Mouse (Mus musculus): Measurements from ENCODE around the gene Vac14. TPM values are rescaled to one million over a fixed set of nuclear protein-coding genes. Genes with fewer than 3 reads are reported as not detected.

Vac14 gene
- 14.6 and 17.2 TPM in 2 replicates for polyA plus RNA-seq (2015; fragmentation: Nextera tagmentation; extraction: Ambion mirVana)

GRCm38 (mm10) chr8:110618391-110619207, at the start of gene Vac14:
Gene Vac14 (plus strand): TSS chr8:110618585.
- H3K36me3 ChIP-seq = no peaks in the 10 kb centered on the region
- H3K4me2 ChIP-seq = peak within 1 kb of the TSS; percentile 90
- peak within 1 kb of the TSS; percentile 87 for H3K9ac ChIP-seq
- H3K4me1 ChIP-seq (replicated peaks) = peaks cover 38% of the 10 kb centered on the region
- ATAC-seq (ENCODE audit: low read depth) (peak; percentile 93), DNase-seq (peak; percentile 98)
- peak within 1 kb of the TSS; percentile 96 for H3K4me3 ChIP-seq (replicated peaks)
- WGBS (ENCODE audit: insufficient replicate concordance) = under 1% methylated on average over 67 of the region's 67 CpGs
- H3K9me3 ChIP-seq (replicated peaks) = no peaks in the 10 kb centered on the region
- H3K27ac ChIP-seq = peak within 1 kb of the TSS; percentile 74
- H3K27me3 ChIP-seq = 0 out of 2 replicates have a peak, but pooled peaks cover 5% of the 10 kb centered on the region

GRCm38 (mm10) chr8:110592641-110593040, 25.7 kb upstream of the Vac14 start:
- Histone ChIP-seq H3K9me3 (replicated peaks) (no peaks in the 10 kb centered on the region), H3K36me3 (no peaks in the 10 kb centered on the region), H3K4me1 (replicated peaks) (no peaks in the 10 kb centered on the region), H3K4me2 (no peak overlapping the region), H3K27ac (no peak overlapping the region), H3K4me3 (replicated peaks) (no peak overlapping the region), H3K9ac (no peak overlapping the region), H3K27me3 (no peaks in the 10 kb centered on the region)
- 67% methylated on average over 9 of the region's 9 CpGs for WGBS (ENCODE audit: insufficient replicate concordance)
- DNase-seq = no peak
- no peak for ATAC-seq (ENCODE audit: low read depth)

GRCm38 (mm10) chr8:110594164-110594563, 24.2 kb upstream of the Vac14 start:
- Histone ChIP-seq H3K27ac (no peak overlapping the region), H3K4me1 (replicated peaks) (no peaks in the 10 kb centered on the region), H3K36me3 (no peaks in the 10 kb centered on the region), H3K4me2 (no peak overlapping the region), H3K9me3 (replicated peaks) (no peaks in the 10 kb centered on the region), H3K4me3 (replicated peaks) (no peak overlapping the region), H3K9ac (no peak overlapping the region), H3K27me3 (no peaks in the 10 kb centered on the region)
- no peak for ATAC-seq (ENCODE audit: low read depth)
- WGBS (ENCODE audit: insufficient replicate concordance) = 62% methylated on average over 6 of the region's 6 CpGs
- no peak for DNase-seq

- Histone ChIP-seq H3K27me3 (no peaks in the 10 kb centered on the region), H3K9ac (no peak overlapping the region), H3K27ac (no peak overlapping the region), H3K36me3 (no peaks in the 10 kb centered on the region), H3K4me3 (replicated peaks) (no peak overlapping the region), H3K4me2 (no peak overlapping the region), H3K4me1 (replicated peaks) (no peaks in the 10 kb centered on the region), H3K9me3 (replicated peaks) (no peaks in the 10 kb centered on the region)
- DNase-seq (no peak), ATAC-seq (ENCODE audit: low read depth) (no peak)
- 3% methylated on average over 1 of the region's 1 CpGs for WGBS (ENCODE audit: insufficient replicate concordance)
Observed at GRCm38 (mm10) chr8:110604556-110604955, 13.8 kb upstream of the Vac14 start.

- H3K4me2 ChIP-seq = no peak overlapping the region
- WGBS (ENCODE audit: insufficient replicate concordance) = 41% methylated on average over 6 of the region's 6 CpGs
- H3K9ac ChIP-seq = no peak overlapping the region
- ATAC-seq (ENCODE audit: low read depth) = no peak
- no peaks in the 10 kb centered on the region for H3K27me3 ChIP-seq
- no peak overlapping the region for H3K4me3 ChIP-seq (replicated peaks)
- DNase-seq = no peak
- H3K4me1 ChIP-seq (replicated peaks) = no peaks in the 10 kb centered on the region
- H3K27ac ChIP-seq = no peak overlapping the region
- H3K36me3 ChIP-seq = no peaks in the 10 kb centered on the region
- no peaks in the 10 kb centered on the region for H3K9me3 ChIP-seq (replicated peaks)
Observed at GRCm38 (mm10) chr8:110605401-110606015, 12.9 kb upstream of the Vac14 start.

- ATAC-seq (ENCODE audit: low read depth) (no peak), DNase-seq (no peak)
- Histone ChIP-seq H3K27me3 (0 out of 2 replicates have a peak, but pooled peaks cover 5% of the 10 kb centered on the region), H3K9ac (no peak overlapping the region), H3K4me2 (no peak overlapping the region), H3K9me3 (replicated peaks) (no peaks in the 10 kb centered on the region), H3K36me3 (no peaks in the 10 kb centered on the region), H3K27ac (no peak overlapping the region), H3K4me1 (replicated peaks) (peaks cover 34% of the 10 kb centered on the region), H3K4me3 (replicated peaks) (no peak overlapping the region)
- 47% methylated on average over 3 of the region's 3 CpGs for WGBS (ENCODE audit: insufficient replicate concordance)
Observed at GRCm38 (mm10) chr8:110615730-110616129, 2.7 kb upstream of the Vac14 start.

- Histone ChIP-seq H3K9me3 (replicated peaks) (no peaks in the 10 kb centered on the region), H3K4me2 (peak overlapping the region; percentile 90), H3K36me3 (no peaks in the 10 kb centered on the region), H3K27ac (no peak overlapping the region), H3K9ac (peak overlapping the region; percentile 34), H3K4me3 (replicated peaks) (peak overlapping the region; percentile 96), H3K4me1 (replicated peaks) (peaks cover 38% of the 10 kb centered on the region), H3K27me3 (0 out of 2 replicates have a peak, but pooled peaks cover 5% of the 10 kb centered on the region)
- DNase-seq (no peak), ATAC-seq (ENCODE audit: low read depth) (no peak)
- 18% methylated on average over 14 of the region's 14 CpGs for WGBS (ENCODE audit: insufficient replicate concordance)
Observed at GRCm38 (mm10) chr8:110617801-110618358, 505 bp upstream of the Vac14 start.

GRCm38 (mm10) chr8:110619208-110619574, 806 bp downstream of the Vac14 start:
- no peak for DNase-seq
- peak overlapping the region; percentile 74; the same call in 1 of the 2 replicates for H3K27ac ChIP-seq
- peaks cover 38% of the 10 kb centered on the region for H3K4me1 ChIP-seq (replicated peaks)
- H3K4me3 ChIP-seq (replicated peaks) = peak overlapping the region; percentile 96
- ATAC-seq (ENCODE audit: low read depth) = peak; percentile 26; the same call in 1 of the 2 replicates
- H3K36me3 ChIP-seq = no peaks in the 10 kb centered on the region
- peak overlapping the region; percentile 87 for H3K9ac ChIP-seq
- H3K4me2 ChIP-seq = peak overlapping the region; percentile 90
- WGBS (ENCODE audit: insufficient replicate concordance) = 10% methylated on average over 8 of the region's 8 CpGs
- H3K27me3 ChIP-seq = 0 out of 2 replicates have a peak, but pooled peaks cover 5% of the 10 kb centered on the region
- no peaks in the 10 kb centered on the region for H3K9me3 ChIP-seq (replicated peaks)

GRCm38 (mm10) chr8:110619919-110620318, 1.5 kb downstream of the Vac14 start:
- H3K9ac ChIP-seq = peak overlapping the region; percentile 87; the same call in 1 of the 2 replicates
- no peak for DNase-seq
- H3K4me3 ChIP-seq (replicated peaks) = peak overlapping the region; percentile 96
- no peaks in the 10 kb centered on the region for H3K36me3 ChIP-seq
- no peak overlapping the region for H3K27ac ChIP-seq
- 77% methylated on average over 5 of the region's 5 CpGs for WGBS (ENCODE audit: insufficient replicate concordance)
- no peak for ATAC-seq (ENCODE audit: low read depth)
- H3K4me2 ChIP-seq = peak overlapping the region; percentile 90
- H3K27me3 ChIP-seq = 0 out of 2 replicates have a peak, but pooled peaks cover 5% of the 10 kb centered on the region
- H3K4me1 ChIP-seq (replicated peaks) = peaks cover 38% of the 10 kb centered on the region
- H3K9me3 ChIP-seq (replicated peaks) = no peaks in the 10 kb centered on the region

- Histone ChIP-seq H3K9ac (no peak overlapping the region), H3K4me3 (replicated peaks) (no peak overlapping the region), H3K27ac (no peak overlapping the region), H3K4me1 (replicated peaks) (peaks cover 6% of the 10 kb centered on the region; the same call in 1 of the 2 replicates), H3K9me3 (replicated peaks) (no peaks in the 10 kb centered on the region), H3K27me3 (no peaks in the 10 kb centered on the region), H3K4me2 (no peak overlapping the region), H3K36me3 (no peaks in the 10 kb centered on the region; the same call in 1 of the 2 replicates)
- ATAC-seq (ENCODE audit: low read depth) (no peak), DNase-seq (no peak)
- WGBS (ENCODE audit: insufficient replicate concordance) = 72% methylated on average over 4 of the region's 4 CpGs
Observed at GRCm38 (mm10) chr8:110626431-110626830, 8.0 kb downstream of the Vac14 start.
